20 mouse cellular contexts compared by ENCODE assay signal in genomic region chr3:84298186-84298585, GRCm38 (mm10).
"Had no signal": no experiment of that assay in that cellular context is flagged by ENCODE, and none has a peak within 500 bp of the region (broad histone marks: within the 10 kb centered on the region; RNA-seq: fewer than 3 reads in every experiment).

No protein-coding gene starts in this region.

- H3K4me2 ChIP-seq: liver, embryonic 12.5 days; liver, embryonic 15.5 days; lung, embryonic 15.5 days; midbrain, embryonic 13.5 days; neural tube, embryonic 12.5 days; neural tube, embryonic 15.5 days had no signal

- H3K9me3 ChIP-seq: liver, embryonic 12.5 days; liver, embryonic 15.5 days; lung, embryonic 15.5 days; midbrain, embryonic 13.5 days; neural tube, embryonic 15.5 days had no signal

- ATAC-seq: intestine, embryonic 16.5 days; liver, embryonic 12.5 days; midbrain, embryonic 13.5 days had no signal

- H3K36me3 ChIP-seq: liver, embryonic 12.5 days; liver, embryonic 15.5 days; lung, embryonic 15.5 days; neural tube, embryonic 15.5 days had no signal

- DNase-seq: kidney, adult 2 months; kidney, postnatal 10 days; kidney, postnatal 36 days; layer of hippocampus, postnatal 36 days; lung, adult 18-20 months; lung, postnatal 10 days; retina, postnatal 1 day; thymus, adult 2 months; thymus, postnatal 14 days; thymus, postnatal 4 days had no signal

- H3K9ac ChIP-seq: liver, embryonic 12.5 days; liver, embryonic 15.5 days; lung, embryonic 15.5 days; midbrain, embryonic 13.5 days; neural tube, embryonic 12.5 days; neural tube, embryonic 15.5 days had no signal

- H3K4me3 ChIP-seq: left cerebral cortex, adult 2 months; liver, embryonic 12.5 days; liver, embryonic 15.5 days; lung, embryonic 15.5 days; midbrain, embryonic 13.5 days; neural tube, embryonic 12.5 days; neural tube, embryonic 15.5 days had no signal

- H3K27ac ChIP-seq: left cerebral cortex, adult 2 months; liver, embryonic 12.5 days; liver, embryonic 15.5 days; lung, embryonic 15.5 days; macrophage; midbrain, embryonic 13.5 days; neural tube, embryonic 12.5 days; neural tube, embryonic 15.5 days; stomach, postnatal 0 days had no signal

- H3K27me3 ChIP-seq: midbrain, embryonic 13.5 days; neural tube, embryonic 12.5 days; neural tube, embryonic 15.5 days had no signal

- H3K4me1 ChIP-seq: liver, embryonic 12.5 days; liver, embryonic 15.5 days had no signal
